Mouse (Mus musculus): ENCODE results near the gene Brk1. TPM values are rescaled to one million over a fixed set of nuclear protein-coding genes. Genes with fewer than 3 reads are reported as not detected.

The Brk1 gene
- total RNA-seq, 2 experiments from 2014 or later, result 210 to 217 TPM

- DNase-seq (ENCODE audit: low spot score in 2 of 2), result no peak
Measured at GRCm38 (mm10) chr6:113623386-113623785, 18.8 kb downstream of the Brk1 start.

- peak; percentile 83 to 88 for DNase-seq (ENCODE audit: low spot score in 2 of 2)
Measured at GRCm38 (mm10) chr6:113623941-113624751, 19.6 kb downstream of the Brk1 start, which contains the start of gene Vhl. TSS of gene Vhl (plus strand) at chr6:113623959.

- DNase-seq (ENCODE audit: low spot score in 2 of 2), result no peak
Measured at GRCm38 (mm10) chr6:113624989-113625770, 20.6 kb downstream of the Brk1 start.

- DNase-seq (ENCODE audit: low spot score in 2 of 2), result no peak
Measured at GRCm38 (mm10) chr6:113630322-113630721, 25.8 kb downstream of the Brk1 start.

GRCm38 (mm10) chr6:113632863-113633262 is 28.3 kb downstream of the Brk1 start:
- no peak for DNase-seq (ENCODE audit: low spot score in 2 of 2)

- DNase-seq (ENCODE audit: low spot score in 2 of 2), result peak; percentile 95 to 96
Measured at GRCm38 (mm10) chr6:113638302-113639040, 33.9 kb downstream of the Brk1 start, which contains the start of gene Irak2. TSS of gene Irak2 (plus strand) at chr6:113638467.

GRCm38 (mm10) chr6:113639201-113639600 is 34.6 kb downstream of the Brk1 start:
- DNase-seq (ENCODE audit: low spot score in 2 of 2), result no peak

GRCm38 (mm10) chr6:113642605-113643004 is 38.0 kb downstream of the Brk1 start:
- no peak for DNase-seq (ENCODE audit: low spot score in 2 of 2)

GRCm38 (mm10) chr6:113643021-113643420 is 38.4 kb downstream of the Brk1 start:
- no peak for DNase-seq (ENCODE audit: low spot score in 2 of 2)

- no peak for DNase-seq (ENCODE audit: low spot score in 2 of 2)
Measured at GRCm38 (mm10) chr6:113643967-113644366, 39.4 kb downstream of the Brk1 start.

- no peak for DNase-seq (ENCODE audit: low spot score in 2 of 2)
Measured at GRCm38 (mm10) chr6:113644808-113645207, 40.2 kb downstream of the Brk1 start.

- no peak for DNase-seq (ENCODE audit: low spot score in 2 of 2)
Measured at GRCm38 (mm10) chr6:113649346-113650196, 45.0 kb downstream of the Brk1 start.

GRCm38 (mm10) chr6:113650197-113650640 is 45.6 kb downstream of the Brk1 start:
- no peak for DNase-seq (ENCODE audit: low spot score in 2 of 2)

- DNase-seq (ENCODE audit: low spot score in 2 of 2), result no peak
Measured at GRCm38 (mm10) chr6:113651626-113652025, 47.1 kb downstream of the Brk1 start.

GRCm38 (mm10) chr6:113653551-113653950 is 49.0 kb downstream of the Brk1 start:
- no peak for DNase-seq (ENCODE audit: low spot score in 2 of 2)

- DNase-seq (ENCODE audit: low spot score in 2 of 2), result no peak
Measured at GRCm38 (mm10) chr6:113654102-113654501, 49.5 kb downstream of the Brk1 start.

GRCm38 (mm10) chr6:113654753-113655397 is 50.3 kb downstream of the Brk1 start:
- no peak for DNase-seq (ENCODE audit: low spot score in 2 of 2)

GRCm38 (mm10) chr6:113655475-113655874 is 50.9 kb downstream of the Brk1 start:
- DNase-seq (ENCODE audit: low spot score in 2 of 2), result no peak

GRCm38 (mm10) chr6:113656847-113657246 is 52.3 kb downstream of the Brk1 start:
- DNase-seq (ENCODE audit: low spot score in 2 of 2), result no peak

- DNase-seq (ENCODE audit: low spot score in 2 of 2), result no peak
Measured at GRCm38 (mm10) chr6:113658226-113658625, 53.7 kb downstream of the Brk1 start.
